Mouse (Mus musculus): ENCODE measurements around the gene Zfp423. TPM values are rescaled to one million over a fixed set of nuclear protein-coding genes. Genes with fewer than 3 reads are reported as not detected.

The Zfp423 gene
- polyA plus RNA-seq, 1 experiment from 2014 or later, result 63.0 TPM

GRCm38 (mm10) chr8:87833339-87833738 is 126.1 kb downstream of the Zfp423 start:
- peak overlapping the region; percentile 3; the same call in 1 of the 2 replicates for H3K4me2 ChIP-seq (ENCODE audit: low read length)
- peaks cover 84% of the 10 kb centered on the region for H3K4me1 ChIP-seq (ENCODE audit: control insufficient read depth, insufficient read depth, low read length)
- peak; percentile 41 for ATAC-seq (ENCODE audit: low FRiP score, low TSS enrichment)
- H3K9me3 ChIP-seq (ENCODE audit: control insufficient read depth, low read length), result no peaks in the 10 kb centered on the region
- H3K27me3 ChIP-seq (ENCODE audit: control insufficient read depth, insufficient read depth, low read length), result no peaks in the 10 kb centered on the region
- H3K36me3 ChIP-seq (ENCODE audit: control insufficient read depth, insufficient read depth, low read length), result no peaks in the 10 kb centered on the region
- peak; percentile 73 for DNase-seq
- H3K27ac ChIP-seq (replicated peaks; ENCODE audit: low read depth, low read length), result peak overlapping the region; percentile 86
- peak overlapping the region; percentile 30; the same call in 1 of the 2 replicates for H3K9ac ChIP-seq (replicated peaks; ENCODE audit: low read length)
- H3K4me3 ChIP-seq (replicated peaks; ENCODE audit: low read depth, low read length), result no peak overlapping the region
- 19% methylated on average over 13 of the region's 13 CpGs for WGBS

DNA sequence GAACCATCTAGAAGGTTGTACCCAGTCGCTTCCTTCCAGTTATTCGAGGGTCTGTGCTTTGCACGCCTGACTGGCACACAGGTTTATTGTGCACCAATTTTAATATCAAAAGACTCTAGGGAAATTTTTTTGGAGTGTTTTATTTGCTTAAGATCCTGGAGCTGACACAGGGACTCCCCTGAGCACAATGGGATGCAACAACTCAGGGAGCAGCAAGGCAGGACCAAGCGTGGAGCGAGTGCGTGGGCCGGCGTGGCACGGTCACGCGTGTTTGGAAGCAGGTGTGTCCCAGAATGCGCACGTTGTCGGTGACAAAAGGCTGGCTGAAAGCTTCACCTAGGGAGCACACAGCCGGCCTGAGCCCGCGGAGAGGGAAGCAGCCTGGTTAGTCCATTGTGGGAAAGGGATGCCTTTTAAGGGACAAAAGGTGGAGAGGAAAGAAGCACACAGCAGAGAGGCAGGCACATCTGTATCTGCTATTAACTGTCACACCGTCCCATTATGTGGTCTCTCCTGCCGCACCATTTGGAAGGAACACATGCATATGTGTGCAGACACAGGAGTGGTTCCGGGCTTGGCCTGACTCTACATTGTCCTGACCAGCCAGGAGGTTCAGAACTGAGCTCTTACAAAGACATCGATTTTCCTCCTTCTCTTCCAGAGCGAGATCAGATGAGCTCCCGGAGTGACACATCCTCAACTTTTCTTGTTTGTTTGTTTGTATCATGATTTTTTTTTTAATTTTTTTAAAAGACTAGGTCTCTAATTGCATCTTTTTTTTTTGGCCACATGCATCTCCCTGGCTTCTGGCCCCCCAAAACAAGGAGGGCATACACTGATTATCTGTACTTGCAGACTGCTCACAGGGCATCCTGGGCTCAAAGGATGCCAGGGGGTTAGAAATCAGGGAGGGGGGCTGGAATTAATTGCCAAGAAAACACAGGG is 126.7 kb downstream of the Zfp423 start:
- Histone ChIP-seq H3K9me3 (ENCODE audit: control insufficient read depth, low read length) (no peaks in the 10 kb centered on the region), H3K4me2 (ENCODE audit: low read length) (no peak overlapping the region), H3K4me1 (ENCODE audit: control insufficient read depth, insufficient read depth, low read length) (peaks cover 77% of the 10 kb centered on the region), H3K36me3 (ENCODE audit: control insufficient read depth, insufficient read depth, low read length) (no peaks in the 10 kb centered on the region), H3K9ac (replicated peaks; ENCODE audit: low read length) (peak overlapping the region; percentile 26; the same call in 1 of the 2 replicates), H3K27ac (replicated peaks; ENCODE audit: low read depth, low read length) (peak overlapping the region; percentile 86), H3K27me3 (ENCODE audit: control insufficient read depth, insufficient read depth, low read length) (no peaks in the 10 kb centered on the region), H3K4me3 (replicated peaks; ENCODE audit: low read depth, low read length) (no peak overlapping the region)
- peak; percentile 15; the same call in 1 of the 2 replicates for ATAC-seq (ENCODE audit: low FRiP score, low TSS enrichment)
- WGBS, result 8% methylated on average over 23 of the region's 23 CpGs
- peak; percentile 54 for DNase-seq

DNA sequence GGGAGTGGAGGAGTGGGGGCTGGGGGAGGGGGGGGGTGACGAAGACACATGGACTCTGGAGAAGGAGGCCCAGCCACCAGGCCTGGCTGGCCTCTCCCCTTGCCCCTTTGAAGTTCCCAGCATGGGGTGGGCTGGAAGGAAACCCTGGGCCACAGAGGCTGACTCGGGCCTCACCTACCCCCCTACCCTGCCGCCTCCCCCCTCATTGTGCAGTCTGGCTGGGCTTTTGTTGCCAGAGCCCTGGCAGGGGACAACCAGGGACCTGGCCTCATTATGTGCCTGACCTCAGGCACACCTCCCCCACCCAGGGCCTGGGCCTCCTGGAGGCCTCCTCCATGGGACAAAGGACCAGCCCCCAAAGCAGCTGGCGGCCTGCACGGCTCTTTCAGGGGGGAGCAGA is 127.8 kb downstream of the Zfp423 start:
- Histone ChIP-seq H3K4me2 (ENCODE audit: low read length) (no peak overlapping the region), H3K27me3 (ENCODE audit: control insufficient read depth, insufficient read depth, low read length) (no peaks in the 10 kb centered on the region), H3K4me3 (replicated peaks; ENCODE audit: low read depth, low read length) (no peak overlapping the region), H3K9ac (replicated peaks; ENCODE audit: low read length) (no peak overlapping the region; the same call in 1 of the 2 replicates), H3K9me3 (ENCODE audit: control insufficient read depth, low read length) (no peaks in the 10 kb centered on the region), H3K36me3 (ENCODE audit: control insufficient read depth, insufficient read depth, low read length) (no peaks in the 10 kb centered on the region), H3K27ac (replicated peaks; ENCODE audit: low read depth, low read length) (peak overlapping the region; percentile 86), H3K4me1 (ENCODE audit: control insufficient read depth, insufficient read depth, low read length) (peaks cover 66% of the 10 kb centered on the region)
- WGBS, result 3% methylated on average over 5 of the region's 5 CpGs
- DNase-seq (peak; percentile 66), ATAC-seq (ENCODE audit: low FRiP score, low TSS enrichment) (peak; percentile 68)

DNA sequence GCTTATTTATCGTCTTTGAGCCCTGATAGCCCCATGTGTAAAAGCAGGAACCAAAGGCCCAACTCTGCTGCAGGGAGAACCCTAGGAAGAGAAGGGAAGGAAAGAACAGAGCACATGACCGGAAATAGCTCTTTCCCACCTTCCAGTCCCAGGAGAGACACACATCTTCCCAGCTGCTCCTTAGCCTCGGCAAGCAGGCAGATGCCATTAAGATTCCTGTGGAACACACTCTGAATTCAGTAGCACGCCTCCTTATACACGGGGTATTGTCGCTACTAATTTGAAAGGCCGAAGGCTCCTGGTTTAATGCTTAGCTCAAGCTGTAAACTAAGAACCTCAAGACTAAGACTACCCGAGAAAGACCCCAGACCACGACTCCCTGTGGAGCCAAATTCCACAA is 128.3 kb downstream of the Zfp423 start:
- Histone ChIP-seq H3K9ac (replicated peaks; ENCODE audit: low read length) (no peak overlapping the region; the same call in 1 of the 2 replicates), H3K9me3 (ENCODE audit: control insufficient read depth, low read length) (no peaks in the 10 kb centered on the region), H3K36me3 (ENCODE audit: control insufficient read depth, insufficient read depth, low read length) (no peaks in the 10 kb centered on the region), H3K4me2 (ENCODE audit: low read length) (no peak overlapping the region), H3K27me3 (ENCODE audit: control insufficient read depth, insufficient read depth, low read length) (no peaks in the 10 kb centered on the region), H3K4me1 (ENCODE audit: control insufficient read depth, insufficient read depth, low read length) (peaks cover 62% of the 10 kb centered on the region), H3K27ac (replicated peaks; ENCODE audit: low read depth, low read length) (peak overlapping the region; percentile 86), H3K4me3 (replicated peaks; ENCODE audit: low read depth, low read length) (no peak overlapping the region)
- 3% methylated on average over 9 of the region's 9 CpGs for WGBS
- no peak for ATAC-seq (ENCODE audit: low FRiP score, low TSS enrichment)
- peak; percentile 64 for DNase-seq

GRCm38 (mm10) chr8:87830200-87830599 is 129.2 kb downstream of the Zfp423 start:
- Histone ChIP-seq H3K36me3 (ENCODE audit: control insufficient read depth, insufficient read depth, low read length) (no peaks in the 10 kb centered on the region), H3K4me3 (replicated peaks; ENCODE audit: low read depth, low read length) (no peak overlapping the region), H3K9ac (replicated peaks; ENCODE audit: low read length) (no peak overlapping the region), H3K27ac (replicated peaks; ENCODE audit: low read depth, low read length) (peak overlapping the region; percentile 86; the same call in 1 of the 2 replicates), H3K9me3 (ENCODE audit: control insufficient read depth, low read length) (no peaks in the 10 kb centered on the region), H3K4me1 (ENCODE audit: control insufficient read depth, insufficient read depth, low read length) (peaks cover 53% of the 10 kb centered on the region), H3K4me2 (ENCODE audit: low read length) (no peak overlapping the region), H3K27me3 (ENCODE audit: control insufficient read depth, insufficient read depth, low read length) (no peaks in the 10 kb centered on the region)
- WGBS, result 11% methylated on average over 6 of the region's 6 CpGs
- ATAC-seq (ENCODE audit: low FRiP score, low TSS enrichment), result no peak
- DNase-seq, result peak; percentile 49

- H3K9me3 ChIP-seq (ENCODE audit: control insufficient read depth, low read length), result no peaks in the 10 kb centered on the region
- no peak overlapping the region for H3K27ac ChIP-seq (replicated peaks; ENCODE audit: low read depth, low read length)
- H3K4me1 ChIP-seq (ENCODE audit: control insufficient read depth, insufficient read depth, low read length), result peaks cover 39% of the 10 kb centered on the region
- 88% methylated on average over 9 of the region's 9 CpGs for WGBS
- ATAC-seq (ENCODE audit: low FRiP score, low TSS enrichment) (no peak), DNase-seq (no peak)
- no peak overlapping the region for H3K4me3 ChIP-seq (replicated peaks; ENCODE audit: low read depth, low read length)
- H3K36me3 ChIP-seq (ENCODE audit: control insufficient read depth, insufficient read depth, low read length), result no peaks in the 10 kb centered on the region
- H3K4me2 ChIP-seq (ENCODE audit: low read length), result no peak overlapping the region
- no peak overlapping the region for H3K9ac ChIP-seq (replicated peaks; ENCODE audit: low read length)
- H3K27me3 ChIP-seq (ENCODE audit: control insufficient read depth, insufficient read depth, low read length), result no peaks in the 10 kb centered on the region
Measured at GRCm38 (mm10) chr8:87826013-87826660, 133.3 kb downstream of the Zfp423 start.

DNA sequence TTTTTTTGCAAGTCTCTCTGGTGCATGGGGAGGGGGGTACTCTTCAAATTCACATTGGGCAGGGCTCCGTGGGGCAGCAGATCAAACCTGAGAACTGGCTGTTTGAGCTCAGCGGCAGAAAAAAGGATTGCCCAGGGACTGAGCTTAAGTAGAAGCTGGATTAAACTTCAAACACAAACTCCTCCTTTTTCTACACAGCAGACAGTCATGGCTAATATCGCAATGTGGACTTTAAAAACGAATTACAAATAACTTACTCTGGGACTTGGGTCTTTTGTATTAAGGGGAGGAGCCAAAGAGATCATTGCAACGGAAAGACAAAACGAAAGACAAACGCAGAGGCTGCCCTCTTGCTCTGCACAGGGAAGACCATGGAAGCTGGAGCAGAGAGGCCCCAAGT is 136.2 kb downstream of the Zfp423 start:
- WGBS, result 4% methylated on average over 7 of the region's 7 CpGs

DNA sequence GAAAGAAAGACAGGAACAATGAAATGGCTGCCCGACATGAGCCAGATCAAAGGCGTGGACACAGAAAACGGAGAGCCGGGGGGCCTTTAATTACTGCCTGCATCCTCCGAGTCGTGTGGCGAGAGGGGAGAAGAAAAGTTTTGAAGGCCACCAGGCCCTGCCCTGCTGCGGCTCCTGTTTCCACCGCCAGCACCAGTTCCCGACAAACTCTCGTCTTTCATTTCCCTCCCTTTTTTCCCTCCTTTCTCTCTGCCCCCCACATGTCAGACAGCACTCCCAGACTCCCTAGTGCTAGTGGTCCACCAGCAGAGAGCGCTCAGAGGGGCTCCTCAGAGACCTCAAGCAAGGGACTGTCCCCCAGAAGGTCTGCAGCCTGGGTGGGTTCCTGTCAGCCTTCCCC is 136.7 kb downstream of the Zfp423 start:
- no peak overlapping the region for H3K9ac ChIP-seq (replicated peaks; ENCODE audit: low read length)
- peak; percentile 35 for DNase-seq

More for the DNA sequence above, 136.2 kb downstream of the Zfp423 start:
- DNase-seq (peak; percentile 43), ATAC-seq (ENCODE audit: low FRiP score, low TSS enrichment) (no peak)
- Histone ChIP-seq H3K4me3 (replicated peaks; ENCODE audit: low read depth, low read length) (no peak overlapping the region), H3K36me3 (ENCODE audit: control insufficient read depth, insufficient read depth, low read length) (no peaks in the 10 kb centered on the region), H3K27me3 (ENCODE audit: control insufficient read depth, insufficient read depth, low read length) (no peaks in the 10 kb centered on the region), H3K27ac (replicated peaks; ENCODE audit: low read depth, low read length) (peak overlapping the region; percentile 56; the same call in 1 of the 2 replicates), H3K4me2 (ENCODE audit: low read length) (no peak overlapping the region), H3K9me3 (ENCODE audit: control insufficient read depth, low read length) (no peaks in the 10 kb centered on the region), H3K4me1 (ENCODE audit: control insufficient read depth, insufficient read depth, low read length) (peaks cover 27% of the 10 kb centered on the region), H3K9ac (replicated peaks; ENCODE audit: low read length) (no peak overlapping the region)

More for the DNA sequence above, 136.7 kb downstream of the Zfp423 start:
- peak overlapping the region; percentile 26 for H3K4me2 ChIP-seq (ENCODE audit: low read length)
- WGBS, result 7% methylated on average over 12 of the region's 12 CpGs
- peaks cover 27% of the 10 kb centered on the region for H3K4me1 ChIP-seq (ENCODE audit: control insufficient read depth, insufficient read depth, low read length)
- H3K36me3 ChIP-seq (ENCODE audit: control insufficient read depth, insufficient read depth, low read length), result no peaks in the 10 kb centered on the region
- H3K4me3 ChIP-seq (replicated peaks; ENCODE audit: low read depth, low read length), result no peak overlapping the region
- H3K27me3 ChIP-seq (ENCODE audit: control insufficient read depth, insufficient read depth, low read length), result no peaks in the 10 kb centered on the region
- H3K9me3 ChIP-seq (ENCODE audit: control insufficient read depth, low read length), result no peaks in the 10 kb centered on the region
- ATAC-seq (ENCODE audit: low FRiP score, low TSS enrichment), result no peak
- H3K27ac ChIP-seq (replicated peaks; ENCODE audit: low read depth, low read length), result peak overlapping the region; percentile 56; the same call in 1 of the 2 replicates

All from midbrain, embryonic 14.5 days (tissue).